Mouse (Mus musculus): Measurements from ENCODE around the gene Cyp3a59.
"Not testable (repeated sequence)": the region's sequence is repeated elsewhere in the genome, so short reads cannot be mapped to it uniquely, and the experiment has no call there.

DNA sequence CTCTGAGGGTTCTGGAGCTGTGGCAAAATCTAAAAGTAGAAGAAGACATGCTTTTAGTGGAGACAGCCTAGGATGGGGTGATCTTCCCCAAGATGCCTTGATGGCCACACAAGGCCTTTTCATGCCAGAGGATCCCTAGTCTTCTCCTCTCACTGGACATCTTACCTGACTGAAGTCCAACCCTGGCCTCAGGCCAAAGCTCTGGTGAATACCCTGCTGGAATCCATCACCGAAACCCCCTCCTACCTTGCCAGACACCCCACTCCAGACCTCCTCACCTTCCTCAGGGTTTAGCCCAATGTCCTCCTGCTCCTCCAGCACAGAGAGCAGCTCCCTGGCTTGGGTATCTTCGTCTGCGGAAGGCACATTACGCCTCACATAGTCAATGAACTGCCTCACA lies 79.3 kb downstream of the Cyp3a59 start:
- TF ChIP-seq CTCF, POLR2A (IDR thresholded peaks at IDR 0.05; ENCODE audit: extremely low read depth, insufficient read depth, low read length): not testable (repeated sequence)

All from cortical plate, adult 2 months (tissue).